Mouse (Mus musculus) heart, postnatal 0 days (tissue): ENCODE data around the gene Arpc2. TPM values are rescaled to one million over a fixed set of nuclear protein-coding genes. Genes with fewer than 3 reads are reported as not detected.

Experiments
- ATAC-seq: fragments of 200-750 bp; cut with Nextera tagmentation; 2 replicates; pipeline ENCODE4 v1.8.0; 2017; ENCODE audit warnings: low read depth, moderate number of reproducible peaks, moderate library complexity; ENCODE audit not compliant: insufficient read depth
- DNase-seq: peaks from one replicate; pipeline ENCODE4 v3.0.0-alpha.2; 2016; ENCODE audit warnings: low spot score
- H3K27ac ChIP-seq: fragments of 300-500 bp; sonication (generic); 2 replicates; pipeline ENCODE4 v1.5.1; 2014; ENCODE audit warnings: low read depth, mild to moderate bottlenecking
- H3K27me3 ChIP-seq: fragments of 300-500 bp; sonication (generic); 2 replicates; pipeline ENCODE4 v1.6.1; 2014; ENCODE audit warnings: low read length, mixed read lengths; ENCODE audit not compliant: control insufficient read depth, insufficient read depth
- H3K36me3 ChIP-seq: fragments of 300-500 bp; sonication (generic); replicated peaks from 2 replicates; pipeline ENCODE4 v1.6.1; 2014; ENCODE audit warnings: low read length, mixed read lengths; ENCODE audit not compliant: control insufficient read depth, insufficient read depth
- H3K4me1 ChIP-seq: fragments of 300-500 bp; sonication (generic); 2 replicates; pipeline ENCODE4 v1.6.1; 2014; ENCODE audit warnings: antibody characterized with exemption; ENCODE audit not compliant: control insufficient read depth, insufficient read depth
- H3K4me2 ChIP-seq: fragments of 300-500 bp; sonication (generic); 2 replicates; pipeline ENCODE4 v1.6.1; 2014; ENCODE audit warnings: low read depth, mild to moderate bottlenecking, low read length, moderate library complexity
- H3K4me3 ChIP-seq: fragments of 300-500 bp; sonication (generic); 2 replicates; pipeline ENCODE4 v1.5.1; 2014; ENCODE audit warnings: low read depth, low read length
- H3K9ac ChIP-seq: fragments of 300-500 bp; sonication (generic); replicated peaks from 2 replicates; pipeline ENCODE4 v1.6.1; 2014; ENCODE audit warnings: low read depth, low read length, mixed read lengths
- H3K9me3 ChIP-seq: fragments of 300-500 bp; sonication (generic); replicated peaks from 2 replicates; pipeline ENCODE4 v1.6.1; 2016; ENCODE audit warnings: low read length; ENCODE audit not compliant: control insufficient read depth
- CTCF ChIP-seq: IDR thresholded peaks from 2 replicates; pipeline ENCODE4 v1.5.1; 2016; ENCODE audit warnings: antibody characterized with exemption, control low read depth, low read depth
- EP300 ChIP-seq: IDR thresholded peaks from 2 replicates; pipeline ENCODE4 v1.6.1; 2016; ENCODE audit warnings: antibody characterized with exemption, low read depth
- WGBS: fragments of 180-500 bp; shearing (Covaris S2); extraction: QIAGEN DNeasy Blood & Tissue Kit; methylation state at CpG from one replicate; pipeline ENCODE4 v1.1.7; 2014; 5-methylcytosine and 5-hydroxymethylcytosine counted together
- polyA plus RNA-seq: library from polyadenylated mRNA; unstranded; fragments of >200 nt; fragmentation: Nextera tagmentation; extraction: Ambion mirVana; gene quantifications from 2 replicates; pipeline ENCODE4 v1.2.1, GENCODE M21; 2015
- total RNA-seq: library from RNA; depleted of rRNA; stranded (reverse); fragments of >200 nt; gene quantifications from 2 replicates; pipeline ENCODE4 v1.2.3, GENCODE M21; 2014; ENCODE audit warnings: low replicate concordance

The Arpc2 gene
- total and polyA plus RNA-seq, 2 experiments from 2014 or later, result 149 to 374 TPM

DNA sequence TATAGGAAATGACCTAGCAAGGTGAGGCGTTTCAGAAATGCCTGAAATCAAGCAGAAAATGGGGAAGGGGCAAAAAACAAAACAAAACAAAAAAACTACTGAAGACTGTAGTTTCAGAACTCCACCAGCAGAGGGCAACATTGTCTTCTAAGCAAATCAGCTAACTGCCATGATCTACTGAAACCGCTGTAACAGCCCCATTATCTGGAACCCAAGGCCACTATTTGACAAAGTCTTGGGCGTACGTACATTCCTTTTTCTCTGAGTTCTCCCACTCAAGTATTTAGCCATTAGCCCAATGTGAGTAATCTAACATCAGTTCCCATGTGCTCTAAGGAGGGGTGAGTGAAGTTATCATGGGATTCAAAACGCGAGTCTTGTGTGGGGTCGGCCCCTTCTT, 30.0 kb upstream of the Arpc2 start:
- Histone ChIP-seq H3K9me3 (no peaks in the 10 kb centered on the region), H3K27me3 (no peaks in the 10 kb centered on the region), H3K9ac (no peak overlapping the region), H3K4me3 (no peak overlapping the region), H3K4me2 (no peak overlapping the region), H3K27ac (no peak overlapping the region), H3K4me1 (no peaks in the 10 kb centered on the region), H3K36me3 (no peaks in the 10 kb centered on the region)
- TF ChIP-seq EP300, result no peak
- peak; percentile 78 for TF ChIP-seq CTCF
- 46% methylated on average over 7 of the region's 7 CpGs for WGBS
- peak; percentile 61 for DNase-seq
- ATAC-seq, result no peak

DNA sequence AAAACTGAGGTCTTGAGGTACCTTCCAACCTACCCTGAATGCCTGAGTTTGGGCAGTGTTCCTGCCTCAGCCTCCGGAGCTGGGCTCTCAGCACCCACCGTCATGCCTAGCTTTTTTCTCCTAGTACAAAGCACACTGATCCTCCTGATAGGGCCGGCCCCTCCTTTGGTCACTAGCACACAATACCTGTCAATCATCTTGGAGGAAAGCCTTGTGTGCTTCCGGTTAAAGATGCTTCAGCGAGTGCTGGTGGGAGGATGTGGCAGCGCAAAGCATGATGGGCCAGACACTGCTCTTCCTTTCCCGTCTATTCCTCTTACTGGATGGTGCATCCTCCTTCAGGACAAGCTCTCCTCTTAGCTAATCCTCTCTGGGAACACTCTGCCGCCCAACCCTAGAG, 29.2 kb upstream of the Arpc2 start:
- Histone ChIP-seq H3K4me3 (no peak overlapping the region), H3K36me3 (no peaks in the 10 kb centered on the region), H3K27me3 (no peaks in the 10 kb centered on the region), H3K4me1 (no peaks in the 10 kb centered on the region), H3K27ac (no peak overlapping the region), H3K4me2 (no peak overlapping the region), H3K9ac (no peak overlapping the region), H3K9me3 (no peaks in the 10 kb centered on the region)
- TF ChIP-seq EP300 (no peak), CTCF (no peak)
- ATAC-seq (no peak), DNase-seq (no peak)
- 67% methylated on average over 8 of the region's 8 CpGs for WGBS

DNA sequence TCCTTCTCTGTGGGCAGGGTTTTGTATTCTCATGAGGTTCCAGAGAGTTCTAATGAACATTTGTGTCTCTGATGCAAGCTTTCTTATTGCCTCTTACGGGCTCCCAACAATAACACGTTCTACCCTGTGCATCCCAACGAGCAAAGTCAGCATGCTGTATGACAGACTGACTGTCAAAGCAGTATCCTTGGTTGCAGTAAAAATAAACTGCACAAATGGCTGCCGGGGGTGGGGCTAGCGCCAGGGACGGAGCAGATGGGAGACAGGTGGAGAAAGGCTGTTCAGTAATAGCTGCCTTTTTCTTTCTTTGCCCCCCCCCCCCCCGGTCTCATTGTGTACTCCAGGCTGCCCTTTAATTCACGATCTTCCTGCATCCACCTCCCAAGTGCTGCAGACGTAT, 28.0 kb upstream of the Arpc2 start:
- TF ChIP-seq CTCF (no peak), EP300 (no peak)
- 61% methylated on average over 9 of the region's 9 CpGs for WGBS
- ATAC-seq, result no peak

DNA sequence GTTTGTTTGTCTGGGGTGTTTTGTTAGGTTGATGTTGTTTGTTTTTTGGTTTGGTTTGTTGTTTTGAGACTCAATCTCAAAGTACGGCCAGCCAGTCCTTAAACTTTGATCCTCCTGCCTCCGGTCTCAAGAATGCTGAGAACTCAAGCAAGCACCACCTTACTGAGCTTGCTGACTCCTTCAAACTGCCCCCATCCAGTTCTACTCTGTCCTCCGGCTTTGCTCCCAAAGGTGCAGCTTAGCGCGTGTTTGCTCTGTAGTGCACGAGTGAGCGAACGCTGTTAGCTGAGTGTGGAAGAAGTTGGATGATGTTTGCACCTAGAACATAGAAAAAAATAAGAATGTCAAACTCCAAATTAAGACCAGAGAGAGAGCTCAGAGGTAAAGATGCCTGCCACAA, 26.9 kb upstream of the Arpc2 start:
- no peaks in the 10 kb centered on the region for H3K9me3 ChIP-seq
- no peak for ATAC-seq
- H3K27ac ChIP-seq, result no peak overlapping the region
- no peak for DNase-seq
- no peaks in the 10 kb centered on the region for H3K27me3 ChIP-seq
- WGBS, result 84% methylated on average over 8 of the region's 8 CpGs
- no peak overlapping the region for H3K4me3 ChIP-seq
- H3K36me3 ChIP-seq, result no peaks in the 10 kb centered on the region
- H3K4me1 ChIP-seq, result no peaks in the 10 kb centered on the region
- H3K9ac ChIP-seq, result no peak overlapping the region
- H3K4me2 ChIP-seq, result no peak overlapping the region
- TF ChIP-seq EP300 (no peak), CTCF (no peak)

More for the DNA sequence above, 28.0 kb upstream of the Arpc2 start:
- DNase-seq, result no peak
- Histone ChIP-seq H3K9ac (no peak overlapping the region), H3K36me3 (no peaks in the 10 kb centered on the region), H3K4me1 (no peaks in the 10 kb centered on the region), H3K27ac (no peak overlapping the region), H3K27me3 (no peaks in the 10 kb centered on the region), H3K4me2 (no peak overlapping the region), H3K9me3 (no peaks in the 10 kb centered on the region), H3K4me3 (no peak overlapping the region)

DNA sequence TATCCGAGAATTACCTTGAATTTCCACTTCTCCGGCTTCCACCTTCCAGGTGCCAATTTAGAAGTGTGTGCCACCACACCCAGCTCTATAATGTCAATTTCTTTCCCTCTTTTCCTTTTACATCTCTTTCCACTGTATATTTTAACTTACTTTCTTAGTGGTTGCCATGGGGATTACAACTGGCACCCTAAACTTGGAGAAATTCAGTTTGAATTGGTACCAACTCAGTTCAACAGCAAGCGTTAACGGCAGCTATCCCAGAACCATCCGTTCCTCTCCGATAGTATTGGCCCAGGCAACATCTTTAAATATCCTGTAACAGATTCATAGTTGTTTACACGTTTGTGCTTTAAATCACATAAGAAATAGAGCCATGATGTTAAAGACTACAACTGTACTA, 16.0 kb upstream of the Arpc2 start:
- Histone ChIP-seq H3K36me3 (no peaks in the 10 kb centered on the region), H3K4me2 (no peak overlapping the region), H3K9me3 (no peaks in the 10 kb centered on the region), H3K27ac (no peak overlapping the region), H3K27me3 (no peaks in the 10 kb centered on the region), H3K4me1 (no peaks in the 10 kb centered on the region), H3K4me3 (no peak overlapping the region), H3K9ac (no peak overlapping the region)
- DNase-seq, result no peak
- 88% methylated on average over 7 of the region's 7 CpGs for WGBS
- TF ChIP-seq EP300 (no peak), CTCF (no peak)
- ATAC-seq, result no peak

DNA sequence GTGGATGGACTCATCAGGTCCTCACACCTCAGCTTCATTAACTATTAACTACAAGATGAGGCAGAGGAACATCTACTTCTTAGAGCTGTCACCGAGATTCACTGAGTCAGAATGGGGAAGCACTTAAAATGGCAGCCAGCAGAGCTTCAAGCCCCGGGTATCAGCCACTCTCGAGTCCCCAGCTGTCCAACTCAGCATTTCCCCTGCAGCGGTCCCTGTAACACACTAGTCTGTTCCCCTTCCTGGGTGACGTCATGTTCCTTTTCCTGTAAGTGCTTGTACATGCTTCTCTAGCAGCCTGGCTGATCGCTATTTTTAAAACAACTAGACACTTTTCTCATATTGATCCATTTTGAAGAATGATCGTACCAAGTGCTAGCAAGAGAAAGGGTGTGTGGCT, 8.6 kb upstream of the Arpc2 start:
- no peaks in the 10 kb centered on the region for H3K9me3 ChIP-seq
- peak; percentile 68 for ATAC-seq
- no peak overlapping the region for H3K4me3 ChIP-seq
- DNase-seq, result peak; percentile 69
- TF ChIP-seq EP300, result no peak
- no peak for TF ChIP-seq CTCF
- H3K27me3 ChIP-seq, result no peaks in the 10 kb centered on the region
- peak overlapping the region; percentile 16 for H3K27ac ChIP-seq
- WGBS, result 25% methylated on average over 7 of the region's 7 CpGs
- no peak overlapping the region for H3K4me2 ChIP-seq
- H3K36me3 ChIP-seq, result no peaks in the 10 kb centered on the region
- no peak overlapping the region for H3K9ac ChIP-seq
- H3K4me1 ChIP-seq, result peaks cover 6% of the 10 kb centered on the region
